Mouse (Mus musculus) adrenal gland, postnatal 4 days (tissue): ENCODE results near the gene Clic1. TPM values are rescaled to one million over a fixed set of nuclear protein-coding genes. Genes with fewer than 3 reads are reported as not detected.
"Not testable (repeated sequence)": the region's sequence is repeated elsewhere in the genome, so short reads cannot be mapped to it uniquely, and the experiment has no call there.

ENCODE experiments used
- DNase-seq, 2 experiments: peaks; one replicate each; pipeline ENCODE4 v3.0.0; 2021 to 2022; ENCODE audit warnings: low spot score in 2 of 2, mixed read lengths in 2 of 2
- total RNA-seq, 2 experiments: library from RNA; stranded (reverse); gene quantifications; 2 replicates each; pipeline ENCODE4 v1.2.3; 2021

Clic1 gene
- total RNA-seq, 2 experiments from 2014 or later = 137 to 146 TPM

- DNase-seq = no peak
Measured at GRCm38 (mm10) chr17:35020551-35020950, 29.2 kb upstream of the Clic1 start.

- DNase-seq = peak; percentile 77 to 85
Measured at GRCm38 (mm10) chr17:35021163-35021808, 28.5 kb upstream of the Clic1 start.

- no peak for DNase-seq
Measured at GRCm38 (mm10) chr17:35021842-35022477, 27.8 kb upstream of the Clic1 start.

GRCm38 (mm10) chr17:35022541-35023060 lies 27.2 kb upstream of the Clic1 start:
- DNase-seq = no peak

- DNase-seq = no peak
Measured at GRCm38 (mm10) chr17:35023221-35023620, 26.5 kb upstream of the Clic1 start.

GRCm38 (mm10) chr17:35023756-35024155 lies 26.0 kb upstream of the Clic1 start:
- no peak for DNase-seq

DNA sequence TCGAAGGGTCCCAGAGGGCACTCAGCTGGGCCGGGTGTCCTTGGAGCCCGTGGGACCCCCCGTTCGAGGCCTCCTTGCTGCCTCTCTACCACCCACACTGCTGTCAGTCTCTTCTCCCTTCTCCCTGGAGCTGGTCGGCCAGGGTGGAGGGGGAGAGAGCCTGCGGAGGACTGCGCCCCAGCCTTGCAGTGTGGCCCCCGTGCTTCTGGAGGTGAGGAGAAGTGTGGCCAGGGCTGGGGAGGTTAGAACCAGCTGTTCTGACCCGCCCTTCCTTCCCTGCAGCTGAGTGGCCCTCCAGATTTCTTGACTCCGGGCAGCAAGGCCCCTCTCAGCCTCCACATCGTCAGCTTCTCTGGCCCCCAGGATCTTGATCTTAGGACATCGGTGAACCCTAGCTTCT lies 25.5 kb upstream of the Clic1 start:
- no peak for DNase-seq

DNA sequence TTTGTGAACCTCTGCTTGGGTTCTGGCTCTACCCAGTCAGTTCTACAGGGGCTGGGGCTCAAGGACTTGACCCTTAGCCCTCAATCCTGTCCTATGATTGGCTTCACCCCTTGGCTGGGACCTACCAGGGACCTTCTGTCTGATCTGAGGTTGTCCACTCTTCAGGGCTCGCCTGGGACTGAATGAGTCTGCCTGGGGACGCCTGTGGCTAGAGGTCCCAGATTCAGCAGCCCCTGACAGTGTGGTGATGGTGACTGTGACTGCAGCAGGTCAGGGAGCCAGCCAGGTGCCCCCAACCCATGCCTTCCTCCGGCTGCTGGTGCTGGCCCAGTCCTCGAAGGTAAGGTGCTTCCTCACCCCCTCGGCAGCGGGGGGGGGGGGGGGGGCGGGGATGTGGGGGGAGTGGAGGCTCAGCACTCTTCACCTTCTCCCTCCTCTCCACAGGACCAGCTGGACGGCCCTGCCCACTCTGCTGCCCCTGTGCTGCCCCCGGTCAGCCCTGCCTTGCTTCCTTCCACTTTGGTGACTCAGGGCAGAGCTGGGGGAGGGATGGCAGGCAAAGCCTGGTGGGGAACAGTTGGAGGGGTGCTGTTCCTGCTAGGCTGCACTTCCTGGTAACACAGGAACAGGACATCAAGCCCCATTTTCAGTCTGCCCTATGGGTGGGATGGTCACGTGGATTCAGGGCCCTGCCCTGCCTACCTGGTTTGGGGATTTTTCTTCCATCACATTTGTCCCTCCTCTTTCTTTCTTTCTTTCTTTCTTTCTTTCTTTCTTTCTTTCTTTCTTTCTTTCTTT lies 24.9 kb upstream of the Clic1 start:
- no peak for DNase-seq

DNA sequence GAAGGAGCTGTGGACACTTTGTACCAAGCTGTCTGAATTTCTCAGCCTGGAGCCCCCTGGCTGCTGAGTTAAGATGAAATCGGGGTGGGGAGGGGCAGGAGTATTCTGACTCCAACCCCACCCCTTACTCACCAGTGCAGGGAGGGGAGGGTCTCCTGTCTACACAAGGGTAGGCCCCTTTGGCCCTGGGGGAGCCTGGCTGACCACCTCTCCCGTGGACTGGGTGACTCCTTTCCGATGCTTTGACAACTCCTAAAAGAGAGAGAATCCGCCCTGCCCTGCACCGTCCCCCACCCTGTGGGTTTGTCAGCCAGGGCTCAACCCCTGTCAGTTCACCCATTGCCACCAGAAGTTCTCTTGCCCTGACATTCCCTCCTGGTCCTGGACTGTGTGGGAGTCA lies 23.6 kb upstream of the Clic1 start:
- no peak for DNase-seq

GRCm38 (mm10) chr17:35027277-35028068 lies 22.3 kb upstream of the Clic1 start, which contains the start of gene Sapcd1:
Gene Sapcd1, minus strand, starts transcription at chr17:35028016.
- DNase-seq = no peak

GRCm38 (mm10) chr17:35028315-35028714 lies 21.5 kb upstream of the Clic1 start:
- no peak for DNase-seq

DNA sequence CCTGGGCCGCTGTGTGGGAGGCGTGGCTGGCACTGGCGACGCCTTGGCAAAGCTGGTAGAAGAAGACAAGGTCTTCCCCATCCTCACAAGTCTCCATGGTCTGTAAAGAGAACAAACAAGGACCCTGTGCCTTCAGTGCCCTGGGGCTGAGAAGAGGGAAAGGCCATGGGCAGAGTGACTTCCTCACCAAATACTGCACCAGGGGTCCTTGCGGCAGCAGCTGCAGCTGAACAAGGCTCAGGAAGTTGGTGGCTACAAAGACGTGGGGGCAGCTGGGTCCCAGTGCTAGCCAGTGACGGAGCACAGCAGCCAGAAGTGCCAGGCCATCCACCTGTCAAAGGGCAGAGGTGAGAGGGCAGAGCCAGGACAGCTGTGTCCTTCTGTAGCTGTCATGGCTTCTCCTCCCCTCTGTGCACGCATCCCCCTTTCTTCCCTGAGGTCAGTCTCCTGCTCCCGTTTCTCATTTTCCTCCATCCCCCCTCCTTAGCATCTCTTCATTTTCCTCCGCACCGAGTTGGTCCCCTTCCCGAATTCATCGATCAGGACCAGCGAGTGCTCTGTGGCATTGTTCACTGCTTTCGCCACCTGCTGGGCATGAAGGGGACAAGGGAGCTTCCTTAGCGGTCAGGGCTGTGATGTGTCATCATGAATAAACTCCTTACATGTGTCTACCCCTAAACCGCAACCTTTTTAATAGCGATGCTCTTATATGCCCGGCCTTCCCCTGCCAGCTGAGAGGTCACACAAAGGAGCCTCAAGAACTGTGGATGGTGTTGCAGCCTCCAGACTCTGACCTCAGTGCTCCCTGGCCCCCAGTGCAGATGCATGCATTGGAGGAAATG lies 19.9 kb upstream of the Clic1 start:
- DNase-seq = no peak

DNA sequence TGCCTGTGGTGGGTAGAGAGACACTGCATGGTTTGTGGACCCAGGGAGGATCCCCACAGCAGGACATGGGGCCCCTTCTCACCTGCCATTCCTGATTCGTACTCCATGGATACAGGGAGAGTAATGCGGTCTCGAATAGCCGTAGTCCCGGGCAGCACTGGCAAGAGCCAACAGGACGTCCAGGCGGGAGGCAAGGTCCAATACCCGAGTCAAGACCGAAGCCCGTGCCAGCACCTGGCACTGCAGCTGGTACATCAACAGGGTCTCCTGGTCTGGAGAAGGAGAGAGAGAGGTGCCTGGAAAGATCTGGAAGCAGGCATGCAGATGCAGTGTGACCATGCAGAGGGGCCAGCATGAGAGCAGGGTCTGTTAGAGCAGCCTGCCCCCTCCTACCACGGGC lies 18.5 kb upstream of the Clic1 start:
- no peak for DNase-seq

DNA sequence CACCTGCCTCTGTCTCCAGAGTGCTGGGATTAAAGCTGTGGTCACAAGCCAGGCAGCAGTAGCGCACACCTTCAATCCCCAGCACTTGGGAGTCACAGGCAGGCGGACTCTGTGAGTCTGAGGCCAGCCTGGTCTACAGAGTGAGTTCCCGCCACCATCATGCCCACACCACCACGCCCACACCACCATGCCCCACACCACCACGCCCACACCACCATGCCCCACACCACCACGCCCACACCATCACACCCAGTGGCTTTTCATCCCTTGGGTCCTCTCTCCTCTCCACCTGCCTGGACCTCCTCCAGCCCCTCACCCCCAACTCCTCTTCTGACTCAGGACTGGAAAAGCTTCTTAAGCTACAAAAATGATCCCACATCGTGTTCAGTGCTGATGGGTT lies 17.9 kb upstream of the Clic1 start:
- DNase-seq = no peak

GRCm38 (mm10) chr17:35032323-35032870 lies 17.4 kb upstream of the Clic1 start:
- DNase-seq = no peak

- not testable (repeated sequence) for DNase-seq
Measured at GRCm38 (mm10) chr17:35033703-35034102, 16.1 kb upstream of the Clic1 start.

- DNase-seq = no peak
Measured at GRCm38 (mm10) chr17:35034896-35035295, 14.9 kb upstream of the Clic1 start.

DNA sequence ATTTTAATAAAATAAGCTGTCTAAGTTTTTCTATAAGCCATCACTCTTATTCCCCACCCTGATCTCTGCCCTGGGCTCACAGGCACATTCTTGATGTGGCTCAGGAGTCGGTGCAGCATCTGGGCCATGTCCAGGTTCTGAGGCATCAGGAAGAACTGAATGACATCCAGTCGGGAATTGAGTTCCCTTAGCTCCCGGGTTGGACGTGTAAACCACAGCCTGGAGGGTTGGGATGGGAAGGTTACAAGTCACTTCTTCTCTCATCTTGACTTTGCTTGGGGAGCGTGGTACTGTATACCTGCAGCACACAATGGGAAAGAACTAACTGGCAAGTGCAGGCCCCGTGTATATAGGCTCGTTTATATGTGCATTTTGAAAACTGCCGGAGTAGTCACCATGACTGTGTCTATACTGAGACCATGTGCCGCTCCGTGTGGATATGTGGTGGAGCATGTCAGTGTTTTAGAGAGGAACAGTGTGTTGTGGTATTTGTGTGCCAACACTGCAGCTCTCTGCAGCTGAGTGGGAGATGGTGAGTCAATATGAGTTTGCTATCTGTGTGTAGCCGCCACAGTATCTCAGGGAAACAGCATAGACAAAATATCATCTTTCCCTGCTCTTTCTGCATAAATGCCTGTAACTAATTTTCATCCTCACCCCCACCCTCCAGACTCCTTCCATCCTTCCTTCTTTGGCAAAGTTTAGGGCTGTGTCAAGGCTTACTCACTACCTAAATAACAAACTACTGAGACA lies 10.5 kb upstream of the Clic1 start:
- DNase-seq = no peak

DNA sequence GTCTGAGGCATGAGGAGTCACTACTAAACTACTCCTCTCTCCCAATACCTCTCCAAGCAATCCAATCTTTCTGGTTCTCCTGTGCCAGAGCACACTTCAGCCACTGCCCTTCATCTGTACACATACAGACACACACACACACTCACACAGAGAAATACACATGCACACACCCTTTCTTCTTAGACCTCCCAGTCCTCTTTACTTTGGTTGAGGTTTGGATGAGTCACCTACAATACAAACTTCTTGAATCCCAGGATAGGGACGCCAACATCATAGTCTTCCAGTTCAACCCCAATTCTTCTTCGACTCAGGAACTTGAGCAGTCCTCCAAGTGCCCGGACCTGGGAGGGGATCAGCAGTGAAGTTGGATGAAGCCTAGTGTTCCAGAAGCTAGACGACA lies 6.0 kb upstream of the Clic1 start:
- DNase-seq = no peak
